Mouse (Mus musculus) forebrain, postnatal 0 days (tissue): ENCODE measurements at regions not wholly inside any gene's neighbourhood (a gene's known extent, or its start where the extent isn't known, plus 50 kb on each side); places are given as distances from the start of the nearest gene placed in this dataset.
A peak's percentile ranks its signal among the peaks of the same experiment; 100 is the strongest.

Experiments used
- ATAC-seq: fragments of 200-750 bp; cut with Nextera tagmentation; 2 replicates; pipeline ENCODE4 v1.8.0; 2017; ENCODE audit warnings: mild to moderate bottlenecking, moderate library complexity
- DNase-seq: peaks from one replicate; pipeline ENCODE4 v3.0.0-alpha.2; 2015
- H3K27ac ChIP-seq: fragments of 300-500 bp; sonication (generic); 2 replicates; pipeline ENCODE4 v1.5.1; 2014; ENCODE audit warnings: low read depth, mild to moderate bottlenecking, antibody characterized with exemption, low read length, moderate library complexity, mixed read lengths
- H3K27me3 ChIP-seq: fragments of 300-500 bp; sonication (generic); 2 replicates; pipeline ENCODE4 v1.6.1; 2014; ENCODE audit warnings: mild to moderate bottlenecking, low read length, mixed read lengths; ENCODE audit not compliant: insufficient read depth
- H3K36me3 ChIP-seq: fragments of 300-500 bp; sonication (generic); 2 replicates; pipeline ENCODE4 v1.6.1; 2014; ENCODE audit warnings: mild to moderate bottlenecking, moderate library complexity; ENCODE audit not compliant: insufficient read depth
- H3K4me1 ChIP-seq: fragments of 300-500 bp; sonication (generic); 2 replicates; pipeline ENCODE4 v1.6.1; 2014; ENCODE audit warnings: antibody characterized with exemption; ENCODE audit not compliant: insufficient read depth
- H3K4me2 ChIP-seq: fragments of 300-500 bp; sonication (generic); 2 replicates; pipeline ENCODE4 v1.6.1; 2014; ENCODE audit warnings: low read depth, mild to moderate bottlenecking, moderate library complexity
- H3K4me3 ChIP-seq: fragments of 300-500 bp; sonication (generic); 2 replicates; pipeline ENCODE4 v1.5.1; 2014; ENCODE audit warnings: low read depth, low read length, mixed read lengths
- H3K9ac ChIP-seq: fragments of 300-500 bp; sonication (generic); 2 replicates; pipeline ENCODE4 v1.6.1; 2014; ENCODE audit warnings: mild to moderate bottlenecking
- H3K9me3 ChIP-seq: fragments of 300-500 bp; sonication (generic); 2 replicates; pipeline ENCODE4 v1.6.1; 2016; ENCODE audit warnings: low read length
- CTCF ChIP-seq: sonication (generic); IDR thresholded peaks from 2 replicates; pipeline ENCODE4 v1.5.1; 2016; ENCODE audit warnings: antibody characterized with exemption, control low read depth, low read depth
- WGBS: fragments of 180-500 bp; shearing (Covaris S2); extraction: QIAGEN DNeasy Blood & Tissue Kit; methylation state at CpG from one replicate; pipeline ENCODE4 v1.1.7; 2014; 5-methylcytosine and 5-hydroxymethylcytosine counted together

- 62% methylated on average over 3 of the region's 3 CpGs for WGBS
- H3K27me3 ChIP-seq = no peaks in the 10 kb centered on the region
- ATAC-seq (no peak), DNase-seq (no peak)
- TF ChIP-seq CTCF = no peak
- no peaks in the 10 kb centered on the region for H3K36me3 ChIP-seq
- H3K9ac ChIP-seq = no peak overlapping the region
- H3K4me2 ChIP-seq = no peak overlapping the region
- H3K27ac ChIP-seq = no peak overlapping the region
- no peak overlapping the region for H3K4me3 ChIP-seq
- H3K4me1 ChIP-seq = no peaks in the 10 kb centered on the region
- no peaks in the 10 kb centered on the region for H3K9me3 ChIP-seq
Observed at GRCm38 (mm10) chr9:86224530-86224929, 240.2 kb downstream of the Ube2cbp start.

DNA sequence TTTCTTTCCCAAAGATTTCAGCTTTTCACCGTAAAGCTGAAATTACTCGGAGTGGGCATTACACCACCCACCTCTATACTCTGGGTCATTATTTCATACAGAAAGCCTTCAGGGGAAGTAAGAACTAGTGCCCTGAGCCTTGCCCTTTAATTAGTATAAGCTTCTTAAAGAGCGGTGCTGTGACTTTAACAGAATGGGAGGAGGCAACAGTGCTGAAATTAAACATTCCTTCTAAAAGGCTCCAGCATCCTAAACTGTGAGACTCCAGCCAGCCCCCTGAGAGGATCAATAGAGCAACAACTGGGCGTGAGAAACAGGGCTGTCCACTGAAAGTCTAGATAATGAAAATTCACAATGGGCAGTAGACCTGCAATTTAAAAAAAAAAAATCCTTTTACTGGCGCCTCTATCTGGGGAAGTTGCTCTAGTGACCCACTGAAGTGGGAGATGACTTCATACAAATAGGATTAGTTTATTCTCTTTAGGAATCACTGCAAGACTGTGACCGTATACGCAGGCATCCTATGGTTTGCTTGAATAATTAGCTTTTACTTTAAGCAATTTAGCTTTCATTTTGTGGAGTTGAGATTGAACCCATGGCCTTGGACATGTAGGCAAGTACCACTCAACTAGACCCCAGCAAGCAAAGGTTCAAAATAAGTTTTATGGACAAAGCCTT lies 233.9 kb downstream of the Ube2cbp start:
- DNase-seq (no peak), ATAC-seq (no peak)
- Histone ChIP-seq H3K9me3 (no peaks in the 10 kb centered on the region), H3K4me2 (no peak overlapping the region), H3K9ac (no peak overlapping the region), H3K27me3 (no peaks in the 10 kb centered on the region), H3K4me3 (no peak overlapping the region), H3K4me1 (no peaks in the 10 kb centered on the region), H3K36me3 (no peaks in the 10 kb centered on the region), H3K27ac (no peak overlapping the region)
- WGBS = 14% methylated on average over 7 of the region's 7 CpGs
- no peak for TF ChIP-seq CTCF

DNA sequence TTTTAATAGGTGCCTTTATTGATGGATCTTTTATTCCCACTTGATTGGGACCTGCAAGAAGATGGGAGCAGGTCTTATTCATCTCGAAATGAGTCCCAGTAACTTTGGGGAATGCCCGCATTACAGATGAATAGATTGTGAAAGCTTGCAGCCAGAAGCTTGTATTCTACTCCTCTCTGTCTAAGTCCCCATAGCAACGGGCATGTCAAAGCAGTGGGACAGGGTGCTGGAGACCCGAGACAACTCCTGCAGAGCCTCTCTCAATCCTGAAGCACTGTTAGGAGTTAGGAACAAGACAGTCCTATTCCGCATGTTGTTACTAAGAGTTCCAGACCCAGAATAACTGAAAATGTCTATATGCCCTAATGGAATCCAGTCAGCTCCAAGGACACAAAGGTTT lies 233.1 kb downstream of the Ube2cbp start:
- Histone ChIP-seq H3K4me2 (no peak overlapping the region), H3K9ac (no peak overlapping the region), H3K4me3 (no peak overlapping the region), H3K27ac (no peak overlapping the region), H3K4me1 (no peaks in the 10 kb centered on the region), H3K36me3 (no peaks in the 10 kb centered on the region), H3K27me3 (no peaks in the 10 kb centered on the region), H3K9me3 (no peaks in the 10 kb centered on the region)
- no peak for TF ChIP-seq CTCF
- 22% methylated on average over 5 of the region's 5 CpGs for WGBS
- ATAC-seq = peak; percentile 73
- no peak for DNase-seq

GRCm38 (mm10) chr9:86232174-86232573 lies 232.6 kb downstream of the Ube2cbp start:
- TF ChIP-seq CTCF = no peak
- DNase-seq (no peak), ATAC-seq (no peak)
- 28% methylated on average over 1 of the region's 1 CpGs for WGBS
- no peaks in the 10 kb centered on the region for H3K9me3 ChIP-seq
- H3K4me2 ChIP-seq = no peak overlapping the region
- H3K4me1 ChIP-seq = no peaks in the 10 kb centered on the region
- H3K27ac ChIP-seq = no peak overlapping the region
- no peaks in the 10 kb centered on the region for H3K27me3 ChIP-seq
- no peak overlapping the region for H3K4me3 ChIP-seq
- no peak overlapping the region for H3K9ac ChIP-seq
- no peaks in the 10 kb centered on the region for H3K36me3 ChIP-seq

DNA sequence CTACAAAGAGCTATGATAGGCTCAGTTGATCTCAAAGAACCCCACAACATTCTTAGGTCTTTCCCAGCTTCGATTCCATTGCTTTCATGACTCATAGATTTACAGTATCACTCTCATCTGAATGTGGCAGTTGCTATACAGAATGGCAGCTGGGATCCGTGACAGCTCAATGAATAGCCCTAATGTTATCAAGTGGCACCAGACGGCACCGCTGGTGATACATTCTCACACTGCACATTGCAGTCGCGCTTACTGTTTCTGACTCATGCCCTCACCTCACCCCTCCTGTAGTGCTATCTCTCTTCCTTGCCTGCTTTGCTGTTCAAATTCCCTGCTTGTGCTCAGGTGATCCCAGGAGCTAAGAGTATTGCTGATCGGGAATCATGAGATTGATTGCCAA lies 231.0 kb downstream of the Ube2cbp start:
- no peak overlapping the region for H3K4me3 ChIP-seq
- H3K4me2 ChIP-seq = no peak overlapping the region
- no peak overlapping the region for H3K27ac ChIP-seq
- DNase-seq (no peak), ATAC-seq (no peak)
- H3K27me3 ChIP-seq = no peaks in the 10 kb centered on the region
- TF ChIP-seq CTCF = no peak
- 81% methylated on average over 7 of the region's 7 CpGs for WGBS
- no peaks in the 10 kb centered on the region for H3K4me1 ChIP-seq
- no peak overlapping the region for H3K9ac ChIP-seq
- H3K36me3 ChIP-seq = no peaks in the 10 kb centered on the region
- no peaks in the 10 kb centered on the region for H3K9me3 ChIP-seq

- H3K4me3 ChIP-seq = no peak overlapping the region
- H3K4me2 ChIP-seq = no peak overlapping the region
- H3K9me3 ChIP-seq = no peaks in the 10 kb centered on the region
- DNase-seq (no peak), ATAC-seq (no peak)
- H3K36me3 ChIP-seq = no peaks in the 10 kb centered on the region
- H3K27ac ChIP-seq = no peak overlapping the region
- H3K4me1 ChIP-seq = no peaks in the 10 kb centered on the region
- H3K9ac ChIP-seq = no peak overlapping the region
- no peaks in the 10 kb centered on the region for H3K27me3 ChIP-seq
- no peak for TF ChIP-seq CTCF
- 48% methylated on average over 4 of the region's 4 CpGs for WGBS
Observed at GRCm38 (mm10) chr9:86238691-86239090, 226.1 kb downstream of the Ube2cbp start.

GRCm38 (mm10) chr9:86240287-86240686 lies 224.5 kb downstream of the Ube2cbp start:
- no peak overlapping the region for H3K4me3 ChIP-seq
- H3K9ac ChIP-seq = no peak overlapping the region
- H3K27me3 ChIP-seq = no peaks in the 10 kb centered on the region
- H3K36me3 ChIP-seq = no peaks in the 10 kb centered on the region
- TF ChIP-seq CTCF = no peak
- no peak overlapping the region for H3K4me2 ChIP-seq
- H3K27ac ChIP-seq = no peak overlapping the region
- no peaks in the 10 kb centered on the region for H3K4me1 ChIP-seq
- DNase-seq (no peak), ATAC-seq (no peak)
- WGBS = 65% methylated on average over 2 of the region's 2 CpGs
- H3K9me3 ChIP-seq = no peaks in the 10 kb centered on the region
